Mouse (Mus musculus): ENCODE data around the gene Emc4.

Gene Emc4

DNA sequence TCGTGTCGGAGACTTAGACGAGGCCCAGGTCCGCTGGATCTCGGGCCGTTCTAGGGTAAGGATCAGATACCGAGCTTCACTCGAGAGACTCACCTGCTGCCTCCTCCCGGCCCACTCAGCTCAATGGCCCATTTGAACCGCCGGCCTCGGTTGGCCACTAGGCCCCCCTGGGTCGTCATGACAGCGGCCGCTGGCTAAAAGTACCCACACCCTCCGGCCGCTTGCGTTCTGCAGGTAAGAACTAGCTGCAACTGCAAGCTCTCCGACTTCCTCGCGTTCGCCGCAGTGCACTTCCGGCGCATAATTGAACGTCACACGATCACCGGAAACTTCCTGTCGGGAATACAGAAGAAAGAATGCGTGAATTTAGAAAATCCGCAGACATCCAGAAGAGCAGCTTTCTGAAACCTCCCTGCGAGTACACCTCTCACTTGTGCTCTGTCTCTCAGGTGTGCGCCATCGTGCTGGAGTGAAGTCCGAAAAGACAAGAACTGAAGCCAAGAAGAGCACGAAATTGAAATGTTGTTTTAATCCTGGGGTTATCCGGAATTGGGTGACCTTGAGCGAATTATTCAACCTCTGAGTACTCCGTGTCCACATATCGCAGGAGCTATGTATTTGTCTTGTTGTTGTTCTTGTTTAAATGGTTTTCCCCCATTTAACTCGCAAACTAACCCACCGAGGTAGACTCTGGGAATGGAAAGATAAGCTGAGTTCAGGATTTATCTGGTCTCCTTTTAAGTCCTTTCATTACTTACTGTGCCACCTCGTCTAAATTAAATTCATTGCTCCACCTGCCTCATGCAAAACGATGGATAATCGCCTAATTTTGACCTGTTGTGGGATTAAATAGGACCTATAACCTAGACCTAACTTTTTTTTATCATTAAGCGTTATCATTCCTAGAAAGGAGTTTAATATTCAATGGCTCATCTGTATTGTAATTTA lies at the start of gene Emc4:
Gene Emc4, minus strand, starts transcription at position 302 of the 948 bp plus-strand sequence.
- DNase-seq (ENCODE audit: low read depth), result peak; percentile 89

DNA sequence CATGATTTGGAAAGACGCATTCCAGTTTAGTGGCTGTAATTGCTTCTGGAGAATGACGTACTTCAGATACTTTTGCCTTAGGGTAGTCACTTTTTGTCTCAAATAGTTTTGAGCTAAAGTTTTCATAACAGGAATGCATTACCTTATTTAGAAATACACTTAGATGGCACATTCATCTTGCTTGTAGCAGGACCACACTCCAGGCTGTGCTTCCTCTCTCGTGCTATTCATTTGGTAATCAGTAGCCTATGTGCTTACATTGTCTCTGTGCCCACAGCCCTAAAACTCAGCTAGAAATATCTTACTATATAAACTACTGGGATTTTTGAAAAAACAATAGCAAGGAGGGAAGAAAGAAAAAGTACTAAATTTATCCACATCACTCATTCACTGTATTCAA lies 39.2 kb upstream of the Emc4 start:
- no peak for DNase-seq (ENCODE audit: low read depth)

DNA sequence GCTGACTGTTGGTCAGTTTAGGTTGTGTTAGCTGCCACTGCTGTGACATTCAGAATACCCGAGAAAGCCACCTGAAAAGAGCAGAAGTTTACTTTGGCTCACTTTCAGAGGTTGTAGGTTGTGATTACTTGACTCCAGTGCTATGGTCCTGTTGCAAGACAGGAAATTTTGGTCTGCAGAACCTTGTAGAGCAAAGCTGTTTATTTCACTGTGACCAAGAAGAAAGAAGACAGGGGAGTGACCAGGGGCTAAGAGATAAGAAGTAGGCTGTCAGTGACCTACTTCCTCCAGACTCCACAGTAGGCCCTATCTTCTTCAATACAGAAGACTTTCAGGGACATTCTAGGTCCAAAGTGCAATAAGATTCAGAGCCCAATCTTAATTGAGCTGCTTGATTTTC lies 28.8 kb upstream of the Emc4 start:
- DNase-seq (ENCODE audit: low read depth), result no peak

DNA sequence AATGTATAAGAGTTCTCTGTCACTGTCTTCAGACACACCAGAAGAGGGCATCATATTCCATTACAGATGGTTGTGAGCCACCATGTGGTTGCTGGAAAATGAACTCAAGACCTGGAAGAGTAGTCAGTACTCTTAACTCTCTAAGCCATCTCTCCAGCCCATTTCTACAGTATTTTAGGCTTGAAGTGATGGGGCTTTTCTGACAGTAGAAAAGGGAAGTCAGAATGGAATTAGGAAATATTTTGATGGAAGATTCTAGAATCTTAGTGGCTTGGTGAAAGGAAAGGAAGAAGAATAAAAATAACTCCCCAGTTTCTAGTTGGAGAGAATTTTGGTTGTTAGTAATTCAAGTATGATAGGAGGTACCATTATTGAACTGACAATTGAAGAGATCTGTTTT lies 26.1 kb upstream of the Emc4 start:
- no peak for DNase-seq (ENCODE audit: low read depth)

DNA sequence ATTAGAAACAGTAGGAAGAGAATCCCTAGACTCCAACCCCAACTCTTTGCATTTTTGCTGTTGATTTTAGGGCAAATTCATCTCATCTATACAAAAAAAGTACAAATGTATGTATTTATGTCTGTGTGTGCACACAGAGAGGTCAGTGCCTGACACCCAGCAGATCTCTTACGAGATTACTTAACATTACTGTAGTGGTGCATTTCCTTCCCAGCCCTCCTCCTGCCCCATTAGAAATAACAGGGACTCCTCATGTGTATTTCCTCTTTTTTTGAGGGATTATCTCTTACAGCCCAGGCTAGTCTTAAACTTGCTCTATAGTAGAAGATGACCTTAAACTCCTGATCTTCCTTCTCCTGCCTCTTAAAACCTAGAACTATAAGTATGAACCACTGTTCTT lies 24.9 kb upstream of the Emc4 start:
- DNase-seq (ENCODE audit: low read depth), result no peak

DNA sequence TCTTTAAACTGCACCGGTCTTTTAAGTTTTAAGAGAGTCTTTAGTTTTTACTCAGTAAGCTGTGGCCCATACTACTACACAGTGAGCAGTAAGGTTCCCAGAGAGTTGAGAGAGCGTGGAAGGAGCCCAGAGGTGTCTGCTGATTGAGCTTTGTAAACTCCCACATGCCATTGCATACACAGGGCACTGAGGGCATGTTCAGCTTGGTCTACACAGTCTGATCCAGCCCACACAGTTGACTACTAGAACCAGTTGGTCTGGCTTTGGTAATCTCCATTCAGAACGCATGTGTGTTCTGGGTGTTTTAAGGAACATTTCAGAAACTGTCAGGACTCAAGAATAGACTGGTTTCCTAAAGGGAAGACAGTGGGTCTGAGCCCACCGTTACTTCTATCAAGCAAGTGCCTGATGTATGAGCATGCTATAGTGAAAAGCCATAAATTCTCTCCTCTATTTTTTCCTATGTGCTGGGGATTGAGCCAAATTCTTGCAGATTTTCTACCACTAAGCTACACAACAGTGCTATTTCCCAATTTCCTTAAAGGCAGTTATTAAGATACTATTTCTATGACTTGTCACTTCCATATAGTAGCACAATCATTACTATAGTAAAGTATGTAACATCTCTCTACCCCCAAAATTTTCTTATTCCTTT lies 23.6 kb upstream of the Emc4 start:
- DNase-seq (ENCODE audit: low read depth), result no peak

DNA sequence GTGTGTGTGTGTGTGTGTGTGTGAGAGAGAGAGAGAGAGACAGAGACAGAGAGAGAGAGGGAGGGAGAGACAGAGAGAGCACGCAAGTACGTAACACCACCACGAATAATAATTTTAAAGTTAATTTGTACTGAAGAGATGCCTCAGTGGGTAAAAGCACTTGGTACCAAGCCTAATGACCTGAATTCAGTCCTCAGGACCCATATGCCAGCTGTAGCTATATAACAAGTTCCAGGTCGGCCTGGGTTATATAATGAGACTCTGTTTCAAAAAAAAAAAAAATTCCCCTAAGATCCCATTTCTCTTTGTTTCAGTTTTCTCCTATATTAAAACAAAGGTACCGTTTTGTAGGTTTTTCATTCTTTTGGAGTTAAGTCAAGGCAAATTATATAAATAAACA lies 23.0 kb upstream of the Emc4 start:
- no peak for DNase-seq (ENCODE audit: low read depth)

DNA sequence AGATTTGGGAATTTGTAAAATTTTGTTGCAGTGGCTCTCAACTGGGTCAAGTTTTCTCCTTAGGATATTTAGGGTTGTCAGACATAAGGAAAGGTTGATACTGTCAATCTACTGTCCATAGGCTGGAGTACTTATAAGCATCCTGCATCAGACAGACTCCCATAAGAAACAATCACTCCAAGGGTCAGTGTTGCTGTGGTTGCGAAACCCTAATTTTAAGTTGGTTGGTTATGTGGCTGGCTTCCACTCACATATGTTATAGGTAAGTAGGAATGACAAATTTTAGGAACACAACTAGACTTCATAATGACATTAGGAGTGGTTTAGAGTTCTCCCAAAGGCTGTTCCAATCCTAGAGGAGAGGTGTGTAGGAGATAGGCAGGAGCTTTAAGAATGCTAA lies 13.4 kb upstream of the Emc4 start:
- no peak for DNase-seq (ENCODE audit: low read depth)

DNA sequence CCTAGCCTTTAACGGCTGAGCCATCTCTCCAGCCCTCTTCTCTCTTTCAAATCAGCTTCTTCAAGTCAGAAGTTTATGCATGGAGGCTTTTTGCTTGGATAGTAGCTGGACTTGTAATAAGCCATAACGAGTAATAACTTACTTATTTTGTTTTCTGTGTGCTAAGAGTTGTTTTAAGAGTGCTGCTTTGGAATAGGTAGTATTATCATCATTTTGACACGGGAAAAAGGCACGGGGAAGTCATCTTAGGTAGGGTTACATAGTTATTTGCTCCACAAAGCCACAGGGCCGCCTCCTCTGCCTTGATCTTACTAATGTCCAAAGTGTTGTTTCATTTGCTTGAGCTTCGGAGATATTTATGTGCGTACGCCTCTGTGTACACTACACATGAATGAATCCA lies 12.3 kb upstream of the Emc4 start:
- no peak for DNase-seq (ENCODE audit: low read depth)

DNA sequence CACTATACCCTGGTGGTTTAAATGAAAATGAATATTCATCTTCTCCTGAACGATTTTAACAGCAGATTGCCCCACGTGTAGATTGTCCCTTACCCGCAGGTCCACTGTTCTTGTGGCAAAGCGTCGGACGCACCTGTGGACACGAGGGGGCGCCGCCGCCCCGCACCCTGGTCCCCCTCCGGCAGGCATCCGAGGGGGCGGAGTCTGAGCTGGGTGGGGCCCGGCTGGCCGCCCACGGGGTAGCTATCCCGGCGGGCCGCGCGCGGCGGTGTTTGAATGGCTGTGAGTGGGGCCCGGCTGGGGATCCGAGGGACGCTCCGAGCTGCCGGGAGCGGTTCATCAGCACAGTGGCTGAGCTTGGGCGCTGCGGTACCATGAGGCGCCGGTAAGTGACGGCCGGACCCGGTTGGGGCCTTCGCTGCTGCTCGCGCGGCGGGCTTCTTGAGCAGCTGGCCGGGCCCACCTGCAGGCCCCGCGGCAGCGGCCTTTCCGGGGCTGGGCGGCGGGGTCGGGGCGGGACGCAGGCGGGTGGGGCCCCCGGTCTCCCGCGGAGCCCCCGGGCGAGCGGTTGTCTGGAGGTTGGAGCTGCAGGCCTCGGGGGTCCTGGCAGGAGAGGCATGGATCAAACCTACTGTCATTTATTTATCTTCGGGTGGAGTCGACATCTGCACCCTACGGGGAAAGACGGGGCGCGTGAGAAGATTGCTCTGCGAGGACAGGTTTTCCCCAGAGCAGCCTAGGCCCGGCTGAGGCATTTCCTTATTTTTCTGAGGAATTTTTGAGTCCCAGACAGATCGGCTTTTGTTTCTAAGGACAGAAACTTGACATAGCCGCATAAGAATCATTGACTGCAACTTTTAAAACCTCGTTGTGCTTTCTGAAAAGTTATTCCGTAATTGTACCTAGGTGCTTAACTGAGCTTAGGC lies 11.4 kb upstream of the Emc4 start, which contains the start of gene Katnbl1:
Gene Katnbl1, plus strand, starts transcription at position 239 of the 926 bp plus-strand sequence.
- DNase-seq (ENCODE audit: low read depth), result peak; percentile 93

DNA sequence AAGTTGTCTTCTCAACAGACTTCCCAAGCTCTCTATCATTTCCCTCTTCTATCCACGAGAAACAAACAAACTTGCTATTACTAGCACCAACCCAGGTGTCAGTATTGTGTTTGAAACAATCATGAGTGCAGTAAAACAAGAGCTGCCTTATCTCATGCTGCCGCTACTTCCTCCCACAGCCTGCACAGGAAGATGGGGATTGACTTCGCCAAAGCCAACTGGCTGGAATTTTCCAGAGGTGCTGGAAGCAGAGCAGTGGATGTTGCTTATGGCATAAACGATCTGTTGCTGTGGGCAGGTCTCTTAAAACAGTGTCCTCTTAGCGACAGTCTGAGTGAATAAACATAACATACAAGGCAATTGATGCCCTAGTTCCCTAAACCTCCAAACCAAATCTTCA lies 6.8 kb upstream of the Emc4 start:
- DNase-seq (ENCODE audit: low read depth), result no peak

DNA sequence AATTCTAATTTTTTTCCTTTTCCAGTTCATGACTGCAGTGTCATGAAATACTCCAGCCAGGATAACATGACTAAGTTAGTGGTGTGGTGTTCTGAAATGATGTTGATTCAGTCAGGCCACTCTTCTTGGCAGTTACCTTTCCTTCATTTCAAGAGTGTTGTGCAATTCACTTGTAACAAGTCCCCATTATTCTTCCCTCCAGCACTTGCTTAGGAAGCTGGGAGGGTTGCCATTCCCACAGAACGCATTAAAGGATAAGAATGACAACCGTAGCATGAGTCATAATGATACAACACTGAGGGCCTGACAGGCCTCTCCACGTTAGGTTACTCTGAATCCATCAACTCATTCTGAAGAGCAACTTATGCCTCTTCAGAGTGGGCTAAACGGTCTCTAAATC lies 5.3 kb upstream of the Emc4 start:
- DNase-seq (ENCODE audit: low read depth), result no peak

DNA sequence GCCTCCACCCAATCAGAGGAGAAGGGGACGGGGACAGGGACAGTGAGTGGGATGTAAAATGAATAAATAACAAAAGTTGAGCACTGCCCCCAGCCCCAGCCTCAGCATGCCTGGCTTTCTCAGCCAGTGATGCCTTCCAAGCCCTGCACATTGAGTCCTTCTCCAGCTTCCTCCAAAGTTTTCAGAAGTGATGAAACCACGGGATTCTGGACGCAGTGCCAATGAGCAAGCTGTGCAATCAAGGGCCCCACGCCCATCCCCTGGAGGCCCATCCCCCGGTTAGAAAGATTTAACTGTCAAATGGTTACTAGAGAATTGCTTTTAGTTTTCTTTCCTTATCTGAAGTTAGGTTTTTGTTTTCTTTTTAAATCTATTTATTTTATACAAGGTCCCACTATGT lies 2.1 kb upstream of the Emc4 start:
- DNase-seq (ENCODE audit: low read depth), result no peak

DNA sequence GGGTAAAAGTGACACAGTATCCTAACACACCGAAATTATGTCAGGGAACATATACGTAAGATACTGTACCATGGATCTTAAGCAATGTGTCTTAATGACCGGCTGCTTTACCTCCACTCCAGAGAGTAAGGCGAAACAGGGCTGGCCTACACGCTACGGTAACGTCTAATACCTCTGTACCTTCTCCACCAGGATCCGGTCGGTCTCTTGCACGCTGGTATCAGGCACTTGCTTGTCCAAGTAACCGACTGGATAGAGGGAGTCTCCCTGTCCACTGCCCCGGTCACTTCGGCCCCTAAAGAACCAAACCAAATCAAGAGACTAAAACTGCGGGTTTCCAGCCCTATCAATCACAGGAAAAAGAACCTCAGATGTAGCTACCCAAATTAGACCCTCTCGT lies 605 bp downstream of the Emc4 start:
- DNase-seq (ENCODE audit: low read depth), result peak; percentile 23

DNA sequence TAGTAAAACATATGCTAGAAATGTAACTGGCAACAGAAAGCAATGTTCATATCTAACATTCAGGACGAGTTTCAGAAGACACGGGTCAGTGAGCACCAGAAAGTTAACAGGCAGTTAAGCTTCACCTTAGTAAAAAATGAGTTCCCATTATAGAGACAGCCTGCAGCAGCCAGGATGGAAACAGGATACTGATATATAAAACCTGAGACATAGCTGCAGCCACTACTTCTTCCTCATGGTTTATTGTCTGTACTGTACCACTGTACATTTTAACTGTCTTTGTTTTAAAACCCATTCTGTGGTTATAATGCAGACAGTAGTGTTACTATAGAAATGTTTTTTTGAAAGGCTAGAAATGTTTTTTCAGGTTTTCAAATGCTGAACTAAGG lies 7.1 kb downstream of the Emc4 start:
- DNase-seq (ENCODE audit: low read depth), result no peak

DNA sequence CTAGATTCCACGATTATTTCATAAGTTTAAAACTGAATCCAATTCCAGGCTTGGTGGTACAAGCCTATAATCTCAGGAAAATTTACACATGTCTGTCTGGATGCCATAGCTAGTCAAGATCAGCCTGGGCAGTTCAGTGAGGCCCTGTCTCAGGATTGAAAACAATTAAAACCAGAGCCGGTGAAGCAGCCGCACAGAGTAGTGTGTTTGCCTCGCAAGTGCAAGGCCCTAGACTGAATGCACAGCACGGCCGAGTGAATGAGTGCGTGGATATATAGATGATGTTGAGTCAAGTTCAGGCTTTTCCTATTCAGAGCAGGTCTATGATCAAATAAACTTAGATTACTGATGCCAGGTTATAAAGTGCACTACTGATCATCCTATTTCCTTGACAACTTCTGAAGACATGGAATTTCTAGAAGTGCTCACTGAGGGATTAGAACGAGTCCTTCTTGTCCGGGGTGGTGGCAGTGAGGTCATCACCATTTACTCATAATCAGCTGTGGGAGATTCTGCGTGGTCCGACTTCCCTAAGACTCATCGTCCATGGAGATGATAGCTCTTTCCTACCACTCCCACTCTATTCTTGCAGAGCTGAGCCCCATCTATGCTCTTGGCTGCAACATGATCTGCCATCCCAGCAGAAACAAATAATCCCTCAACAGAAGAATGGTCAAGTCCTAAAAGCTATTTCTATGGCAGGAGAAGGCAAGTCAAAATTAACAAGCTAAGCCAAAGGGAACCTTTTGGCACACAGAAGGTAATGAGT lies 7.6 kb downstream of the Emc4 start:
- DNase-seq (ENCODE audit: low read depth), result no peak

DNA sequence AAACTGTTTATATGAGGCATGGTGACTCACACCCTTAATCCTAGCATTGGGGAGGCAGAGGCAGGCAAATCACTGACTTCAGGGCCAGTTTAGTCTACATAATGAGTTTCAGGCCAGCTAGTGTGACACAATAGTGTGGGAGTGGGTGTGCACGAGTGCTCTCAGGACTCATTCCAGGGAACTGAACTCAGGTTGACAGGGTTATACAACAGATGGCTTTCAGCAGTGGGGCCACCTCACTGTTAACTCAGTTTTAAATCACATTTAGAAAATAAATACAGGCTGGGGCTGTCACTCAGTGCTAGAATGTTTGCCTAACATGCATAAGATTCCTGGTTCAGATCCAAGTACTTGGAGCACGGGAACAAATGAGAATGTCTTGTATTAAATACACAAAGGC lies 8.2 kb downstream of the Emc4 start:
- DNase-seq (ENCODE audit: low read depth), result no peak

DNA sequence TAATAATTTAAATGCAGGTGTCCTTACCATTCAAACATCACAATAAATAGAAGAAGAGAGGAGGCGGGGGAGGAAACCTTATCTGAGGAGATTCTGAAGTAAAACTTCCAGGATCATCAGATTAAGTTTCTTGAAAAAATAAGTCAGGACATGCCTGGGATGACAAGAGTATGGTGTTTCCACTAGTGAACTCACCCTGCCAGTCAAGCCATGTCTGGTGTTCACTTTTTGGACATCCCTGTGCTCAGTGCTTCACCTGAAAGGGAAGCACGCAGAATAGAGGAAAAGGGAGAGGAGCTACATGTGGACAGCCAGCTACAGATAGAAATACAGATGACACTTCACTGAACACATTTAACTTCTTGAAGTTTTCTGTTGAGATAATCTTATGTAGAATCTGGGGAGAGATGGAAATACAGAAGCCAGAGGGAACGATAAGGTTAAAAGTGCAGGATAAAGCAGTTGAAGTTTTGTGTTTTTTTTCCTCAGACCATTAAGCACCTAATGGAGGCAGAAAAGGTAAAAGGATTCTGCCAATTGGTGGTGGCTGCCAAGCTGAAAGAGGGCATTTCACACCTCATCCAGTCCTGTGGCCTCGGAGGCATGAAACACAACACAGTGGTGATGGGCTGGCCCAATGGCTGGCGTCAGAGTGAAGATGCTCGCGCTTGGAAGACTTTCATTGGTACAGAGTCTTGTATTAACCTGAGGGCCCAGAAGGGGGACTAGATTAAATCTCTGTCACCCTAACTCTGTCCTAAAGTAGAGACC lies 14.0 kb downstream of the Emc4 start:
- no peak for DNase-seq (ENCODE audit: low read depth)

DNA sequence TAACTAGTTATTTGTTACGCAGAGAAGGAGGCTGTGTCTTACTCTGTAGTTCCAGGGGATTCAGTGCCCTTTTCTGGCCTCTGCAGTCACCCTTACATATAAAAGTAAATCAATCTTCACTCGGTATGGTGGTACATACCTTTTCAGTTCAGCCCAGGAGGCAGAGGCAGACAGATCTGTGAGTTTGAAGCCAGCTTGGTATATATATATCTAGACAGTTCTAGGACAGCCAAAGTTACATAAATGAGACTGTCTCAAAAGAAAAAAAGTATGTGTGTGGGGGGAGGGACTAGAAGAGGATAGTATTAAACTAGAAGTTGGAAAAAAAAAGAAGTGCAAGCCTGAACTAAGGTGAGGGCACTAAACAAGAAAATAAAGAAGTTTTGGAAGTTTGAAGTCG lies 19.6 kb downstream of the Emc4 start:
- no peak for DNase-seq (ENCODE audit: low read depth)

DNA sequence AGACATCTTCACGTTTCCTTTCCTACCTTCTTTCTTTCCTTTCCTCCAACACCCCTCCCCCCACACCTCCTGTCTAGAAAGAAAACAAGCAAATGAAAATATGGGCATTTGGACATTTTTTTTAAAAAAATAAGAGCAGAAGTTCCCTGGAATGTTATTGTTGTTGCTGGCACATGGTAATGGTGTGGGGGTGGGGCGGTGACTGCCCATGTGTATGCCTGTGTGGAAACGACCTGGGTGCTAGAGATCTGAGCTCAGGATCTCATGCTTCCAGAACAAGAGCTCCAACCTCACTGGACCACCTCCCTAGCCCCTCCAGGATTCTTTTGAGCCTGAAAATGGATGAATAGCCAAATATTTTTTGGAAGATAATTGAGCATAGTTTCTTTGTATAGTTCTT lies 26.7 kb downstream of the Emc4 start:
- no peak for DNase-seq (ENCODE audit: low read depth)

DNA sequence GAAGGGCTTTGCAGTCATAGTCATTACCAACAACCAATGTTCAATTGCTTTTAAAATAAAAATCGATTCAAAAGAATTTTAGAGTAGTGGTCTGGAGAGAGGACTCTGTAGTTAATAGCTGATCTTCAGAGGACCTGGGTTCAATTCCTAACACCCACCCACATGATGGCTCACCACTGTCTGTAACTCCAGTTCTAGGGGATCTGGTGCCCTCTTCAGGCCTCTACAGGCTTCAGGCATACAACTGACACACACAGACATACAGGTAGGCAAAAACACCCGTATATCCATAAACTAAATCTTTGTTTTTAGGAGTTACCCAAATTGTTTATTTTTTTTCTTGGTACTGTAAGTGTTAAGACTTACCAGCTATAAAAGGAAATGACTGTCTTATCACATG lies 28.1 kb downstream of the Emc4 start:
- DNase-seq (ENCODE audit: low read depth), result no peak
